Mouse (Mus musculus) MEL (cell line): ENCODE data around the gene Rrp8. TPM values are rescaled to one million over a fixed set of nuclear protein-coding genes. Genes with fewer than 3 reads are reported as not detected.

Source experiments
- DNase-seq: peaks from one replicate; pipeline ENCODE4 v3.0.0; 2011; ENCODE audit warnings: low read depth, low spot score
- H3K27ac ChIP-seq: 2 replicates; pipeline ENCODE4 v1.5.1; 2012; ENCODE audit warnings: low read depth, mild to moderate bottlenecking, control low read depth, low read length, moderate library complexity; ENCODE audit not compliant: control insufficient read depth
- H3K27me3 ChIP-seq, 2 experiments: fragments of 150-350 bp in 1 of 2; sonication (generic) in 1 of 2; 2 replicates each; pipeline ENCODE4 v1.6.1; 2012; ENCODE audit warnings: low read length in 2 of 2, mild to moderate bottlenecking in 2 of 2, improper control_type of control experiment in 1 of 2, moderate library complexity in 1 of 2; ENCODE audit not compliant: insufficient read depth in 2 of 2, control insufficient read depth in 1 of 2
- H3K36me3 ChIP-seq, 2 experiments: 2 replicates each; pipeline ENCODE4 v1.6.1; 2012 to 2014; ENCODE audit warnings: low read length in 2 of 2, improper control_type of control experiment in 1 of 2, inconsistent platforms in 1 of 2, mild to moderate bottlenecking in 1 of 2; ENCODE audit not compliant: insufficient read depth in 2 of 2, control insufficient read depth in 1 of 2
- H3K4me1 ChIP-seq, 2 experiments: fragments of 150-350 bp in 1 of 2; sonication (generic) in 1 of 2; 2 replicates each; pipeline ENCODE4 v1.6.1; 2012; ENCODE audit warnings: low read length in 2 of 2, improper control_type of control experiment in 1 of 2, mild to moderate bottlenecking in 1 of 2; ENCODE audit not compliant: insufficient read depth in 2 of 2, control insufficient read depth in 1 of 2
- H3K4me3 ChIP-seq, 2 experiments: fragments of 150-350 bp in 1 of 2; sonication (generic) in 1 of 2; 2 replicates each; pipeline ENCODE4 v1.5.1; 2012; ENCODE audit warnings: low read depth in 2 of 2, low read length in 2 of 2, mild to moderate bottlenecking in 2 of 2, moderate library complexity in 2 of 2, control low read depth in 1 of 2, improper control_type of control experiment in 1 of 2; ENCODE audit not compliant: control insufficient read depth in 1 of 2, insufficient read depth in 1 of 2
- H3K79me2 ChIP-seq: 2 replicates; pipeline ENCODE4 v1.6.1; 2012; ENCODE audit warnings: mild to moderate bottlenecking, low read length, moderate library complexity; ENCODE audit not compliant: control insufficient read depth, poor library complexity, insufficient read depth
- H3K9ac ChIP-seq: 2 replicates; pipeline ENCODE4 v1.6.1; 2012; ENCODE audit warnings: low read depth, mild to moderate bottlenecking, control low read depth, low read length, moderate library complexity; ENCODE audit not compliant: control insufficient read depth, poor library complexity, severe bottlenecking
- H3K9me3 ChIP-seq: fragments of 150-350 bp; sonication (generic); replicated peaks from 2 replicates; pipeline ENCODE4 v1.6.1; 2012; ENCODE audit warnings: mild to moderate bottlenecking, low read length, improper control_type of control experiment, moderate library complexity; ENCODE audit not compliant: insufficient read depth
- CHD1 ChIP-seq: IDR thresholded peaks from 2 replicates; pipeline ENCODE4 v1.6.1; 2012; ENCODE audit warnings: low read depth, mild to moderate bottlenecking, inconsistent platforms, low read length, improper control_type of control experiment
- CHD2 ChIP-seq: IDR thresholded peaks from 2 replicates; pipeline ENCODE4 v1.6.1; 2011; ENCODE audit warnings: low read length, improper control_type of control experiment
- CTCF ChIP-seq, 3 experiments: IDR thresholded peaks in 2 of 3; conservative IDR thresholded peaks in 1 of 3; 2 replicates each; pipeline ENCODE4 v1.5.1; 2011 to 2012; ENCODE audit warnings: low read length in 3 of 3, low read depth in 2 of 3, mild to moderate bottlenecking in 2 of 3, improper control_type of control experiment in 1 of 3, inconsistent platforms in 1 of 3, mixed read lengths in 1 of 3, moderate library complexity in 1 of 3; ENCODE audit not compliant: control insufficient read depth in 1 of 3, insufficient read depth in 1 of 3, poor library complexity in 1 of 3, severe bottlenecking in 1 of 3
- ELF1 ChIP-seq: IDR thresholded peaks from 2 replicates; pipeline ENCODE4 v1.6.1; 2014; ENCODE audit warnings: low read depth, mild to moderate bottlenecking, inconsistent platforms, low read length, improper control_type of control experiment, moderate library complexity
- EP300 ChIP-seq, 2 experiments: IDR thresholded peaks; 2 replicates each; pipeline ENCODE4 v1.6.1; 2011; ENCODE audit warnings: improper control_type of control experiment in 2 of 2, low read length in 2 of 2, low read depth in 1 of 2, mild to moderate bottlenecking in 1 of 2
- ETS1 ChIP-seq: IDR thresholded peaks from 2 replicates; pipeline ENCODE4 v1.6.1; 2012; ENCODE audit warnings: low read depth, mild to moderate bottlenecking, inconsistent platforms, low read length, improper control_type of control experiment, moderate library complexity
- GABPA ChIP-seq: IDR thresholded peaks from 2 replicates; pipeline ENCODE4 v1.6.1; 2012; ENCODE audit warnings: low read depth, mild to moderate bottlenecking, inconsistent platforms, low read length, improper control_type of control experiment, moderate library complexity
- GATA1 ChIP-seq: IDR thresholded peaks from 2 replicates; pipeline ENCODE4 v1.6.1; 2011; ENCODE audit warnings: low read depth, low read length, improper control_type of control experiment
- HCFC1 ChIP-seq: IDR thresholded peaks from 2 replicates; pipeline ENCODE4 v1.6.1; 2012; ENCODE audit warnings: low read depth, mild to moderate bottlenecking, inconsistent platforms, low read length, improper control_type of control experiment, moderate library complexity
- JUND ChIP-seq: IDR thresholded peaks from 2 replicates; pipeline ENCODE4 v1.6.1; 2011; ENCODE audit warnings: low read depth, mild to moderate bottlenecking, improper control_type of control experiment, low read length
- MAFK ChIP-seq: IDR thresholded peaks from 2 replicates; pipeline ENCODE4 v1.6.1; 2011; ENCODE audit warnings: low read depth, mild to moderate bottlenecking, low read length, improper control_type of control experiment, borderline replicate concordance
- MAZ ChIP-seq: IDR thresholded peaks from 2 replicates; pipeline ENCODE4 v1.6.1; 2012; ENCODE audit warnings: low read depth, mild to moderate bottlenecking, inconsistent platforms, low read length, improper control_type of control experiment
- MEF2A ChIP-seq: IDR thresholded peaks from 2 replicates; pipeline ENCODE4 v1.6.1; 2014; ENCODE audit warnings: low read depth, mild to moderate bottlenecking, inconsistent platforms, low read length, improper control_type of control experiment; ENCODE audit not compliant: poor library complexity, insufficient replicate concordance, severe bottlenecking; ENCODE audit errors: extremely low read depth
- MXI1 ChIP-seq: IDR thresholded peaks from 2 replicates; pipeline ENCODE4 v1.6.1; 2011; ENCODE audit warnings: mild to moderate bottlenecking, low read depth, low read length, improper control_type of control experiment
- MYC ChIP-seq: IDR thresholded peaks from 2 replicates; pipeline ENCODE4 v1.6.1; 2011; ENCODE audit warnings: low read depth, mild to moderate bottlenecking, low read length, improper control_type of control experiment, moderate library complexity
- NELFE ChIP-seq: IDR thresholded peaks from 2 replicates; pipeline ENCODE4 v1.6.1; 2011; ENCODE audit warnings: low read depth, low read length, improper control_type of control experiment
- NRF1 ChIP-seq: IDR thresholded peaks from 2 replicates; pipeline ENCODE4 v1.6.1; 2014; ENCODE audit warnings: low read depth, mild to moderate bottlenecking, inconsistent platforms, low read length, improper control_type of control experiment, moderate library complexity; ENCODE audit not compliant: poor library complexity, insufficient read depth, severe bottlenecking
- POLR2A ChIP-seq, 2 experiments: IDR thresholded peaks; 2 replicates each; pipeline ENCODE4 v1.6.1; 2011 to 2012; ENCODE audit warnings: low read length in 2 of 2, mild to moderate bottlenecking in 2 of 2, control low read depth in 1 of 2, improper control_type of control experiment in 1 of 2, low read depth in 1 of 2, moderate library complexity in 1 of 2; ENCODE audit not compliant: control insufficient read depth in 1 of 2, insufficient read depth in 1 of 2, poor library complexity in 1 of 2
- POLR2AphosphoS2 ChIP-seq: IDR thresholded peaks from 2 replicates; pipeline ENCODE4 v1.6.1; 2011; ENCODE audit warnings: low read length, improper control_type of control experiment
- POLR2AphosphoS5 ChIP-seq: IDR thresholded peaks from 2 replicates; pipeline ENCODE4 v1.6.1; 2012; ENCODE audit warnings: low read depth, borderline replicate concordance, mild to moderate bottlenecking, inconsistent platforms, low read length, moderate library complexity, mixed read lengths
- RAD21 ChIP-seq: IDR thresholded peaks from 2 replicates; pipeline ENCODE4 v1.6.1; 2011; ENCODE audit warnings: mild to moderate bottlenecking, low read depth, low read length, improper control_type of control experiment
- RCOR1 ChIP-seq: IDR thresholded peaks from 2 replicates; pipeline ENCODE4 v1.6.1; 2012; ENCODE audit warnings: low read depth, mild to moderate bottlenecking, inconsistent platforms, low read length, improper control_type of control experiment
- SIN3A ChIP-seq: IDR thresholded peaks from 2 replicates; pipeline ENCODE4 v1.6.1; 2012; ENCODE audit warnings: low read length, improper control_type of control experiment, inconsistent platforms
- TAL1 ChIP-seq: IDR thresholded peaks from 2 replicates; pipeline ENCODE4 v1.6.1; 2012; ENCODE audit warnings: mild to moderate bottlenecking, inconsistent platforms, low read length, moderate library complexity, mixed read lengths
- TBP ChIP-seq: IDR thresholded peaks from 2 replicates; pipeline ENCODE4 v1.8.0; 2011; ENCODE audit warnings: low read depth, low read length, improper control_type of control experiment
- USF1 ChIP-seq: IDR thresholded peaks from 2 replicates; pipeline ENCODE4 v1.6.1; 2014; ENCODE audit warnings: low read depth, mild to moderate bottlenecking, inconsistent platforms, low read length, improper control_type of control experiment, moderate library complexity
- ZC3H11A ChIP-seq: IDR thresholded peaks from 2 replicates; pipeline ENCODE4 v1.6.1; 2012; ENCODE audit warnings: low read depth, mild to moderate bottlenecking, inconsistent platforms, low read length, improper control_type of control experiment
- ZKSCAN1 ChIP-seq: IDR thresholded peaks from 2 replicates; pipeline ENCODE4 v1.6.1; 2012; ENCODE audit warnings: low read depth, mild to moderate bottlenecking, inconsistent platforms, low read length, improper control_type of control experiment, moderate library complexity
- ZMIZ1 ChIP-seq: IDR thresholded peaks from 2 replicates; pipeline ENCODE4 v1.6.1; 2012; ENCODE audit warnings: low read depth, mild to moderate bottlenecking, inconsistent platforms, low read length, improper control_type of control experiment, moderate library complexity
- ZNF384 ChIP-seq: IDR thresholded peaks from 2 replicates; pipeline ENCODE4 v1.6.1; 2012; ENCODE audit warnings: low read depth, mild to moderate bottlenecking, inconsistent platforms, low read length, improper control_type of control experiment
- polyA plus RNA-seq, 2 experiments: library from polyadenylated mRNA; stranded (reverse) in 1 of 2; unstranded in 1 of 2; fragments of >175 nt in 1 of 2; fragments of >200 nt in 1 of 2; gene quantifications; 2 replicates each; pipeline versions ENCODE4 v1.2.1 to v1.2.4; 2012; ENCODE audit warnings: low replicate concordance in 2 of 2, low read depth in 1 of 2; ENCODE audit not compliant: insufficient read length in 2 of 2, insufficient read depth in 1 of 2, missing spikeins in 1 of 2
- total RNA-seq: library from RNA; depleted of rRNA; stranded (reverse); fragments of 300-350 nt; gene quantifications from 2 replicates; pipeline ENCODE4 v1.2.3, GENCODE M21; 2012

The Rrp8 gene
- total and polyA plus RNA-seq, 3 experiments, result 54.2 to 66.9 TPM; not detected in 1

- no peak for DNase-seq
- no peak for TF ChIP-seq CHD1
- no peak for TF ChIP-seq JUND
- no peak for TF ChIP-seq ZMIZ1
- no peak for TF ChIP-seq MAZ
- no peak for TF ChIP-seq MAFK
- TF ChIP-seq SIN3A, result no peak
- no peak for TF ChIP-seq TAL1
- no peak for TF ChIP-seq MXI1
- TF ChIP-seq ZKSCAN1, result no peak
- TF ChIP-seq EP300 (IDR thresholded peaks at IDR 0.05; ENCODE audit: low read depth in 1 of 2, low read length in 2 of 2), result no peak
- no peak for TF ChIP-seq MYC
- TF ChIP-seq NRF1, result no peak
- no peak for TF ChIP-seq ETS1
- TF ChIP-seq NELFE, result no peak
- Histone ChIP-seq H3K79me2 (peaks cover 38% of the 10 kb centered on the region), H3K36me3 (peaks cover 6 to 23% of the 10 kb centered on the region in 2 experiments), H3K27ac (peak overlapping the region; percentile 74), H3K4me3 (peak overlapping the region; percentile 77 to 99), H3K27me3 (no peaks in the 10 kb centered on the region), H3K4me1 (peaks cover 14 to 21% of the 10 kb centered on the region in 2 experiments), H3K9ac (peak overlapping the region; percentile 91), H3K9me3 (no peaks in the 10 kb centered on the region)
These were observed 463 bp upstream of the Rrp8 start for GRCm38 (mm10) chr7:105737648-105738047.

GRCm38 (mm10) chr7:105736264-105736901, 802 bp downstream of the Rrp8 start, which contains the start of gene Ilk:
TSS of gene Ilk (plus strand) at chr7:105736592.
- H3K4me1 ChIP-seq, result peaks cover 14 to 21% of the 10 kb centered on the region in 2 experiments
- peak; percentile 75 for TF ChIP-seq NELFE
- TF ChIP-seq EP300 (IDR thresholded peaks at IDR 0.05; ENCODE audit: low read depth in 1 of 2, low read length in 2 of 2), result no peak; a peak in 1 of 4 replicates
- no peak for TF ChIP-seq ZC3H11A
- TF ChIP-seq MYC, result peak; percentile 87
- TF ChIP-seq CHD2, result no peak; the same call in 1 of the 2 replicates
- peak; percentile 81 to 85 for TF ChIP-seq POLR2A (IDR thresholded peaks at IDR 0.05; ENCODE audit: control insufficient read depth in 1 of 2, insufficient read depth in 1 of 2, low read depth in 1 of 2, low read length in 2 of 2, poor library complexity in 1 of 2)
- TF ChIP-seq ZNF384, result no peak
- TF ChIP-seq HCFC1, result peak; percentile 89
- TF ChIP-seq TBP, result peak; percentile 64
- no peak for TF ChIP-seq POLR2AphosphoS5
- no peak for TF ChIP-seq RCOR1
- peak; percentile 76; the same call in 1 of the 2 replicates for TF ChIP-seq GABPA
- TF ChIP-seq USF1, result peak; percentile 73
- peak; percentile 88 for TF ChIP-seq SIN3A
- TF ChIP-seq MXI1, result peak; percentile 96
- no peak for TF ChIP-seq TAL1
- no peak for TF ChIP-seq CTCF (IDR thresholded peaks at IDR 0.05 in 2 of 3, conservative IDR thresholded peaks at IDR 0.05 in 1 of 3; ENCODE audit: control insufficient read depth in 1 of 3, insufficient read depth in 1 of 3, low read depth in 2 of 3, low read length in 3 of 3, poor library complexity in 1 of 3, severe bottlenecking in 1 of 3)
- no peak for TF ChIP-seq ZKSCAN1
- TF ChIP-seq GATA1, result no peak
- no peak for TF ChIP-seq NRF1
- no peak for TF ChIP-seq RAD21
- no peak for TF ChIP-seq MAFK
- peak; percentile 86 for TF ChIP-seq ELF1
- TF ChIP-seq POLR2AphosphoS2, result no peak
- peak; percentile 79 for TF ChIP-seq ZMIZ1
- TF ChIP-seq CHD1, result no peak
- no peak for TF ChIP-seq MEF2A

More at GRCm38 (mm10) chr7:105736264-105736901, 802 bp downstream of the Rrp8 start, which contains the start of gene Ilk:
- DNase-seq, result peak; percentile 93
- H3K36me3 ChIP-seq, result peaks cover 8 to 23% of the 10 kb centered on the region in 2 experiments
- H3K9ac ChIP-seq, result peak within 1 kb of the TSS; percentile 96
- peaks cover 37% of the 10 kb centered on the region for H3K79me2 ChIP-seq
- H3K27me3 ChIP-seq, result no peaks in the 10 kb centered on the region
- H3K9me3 ChIP-seq, result no peaks in the 10 kb centered on the region
- peak within 1 kb of the TSS; percentile 77 to 99 for H3K4me3 ChIP-seq
- peak within 1 kb of the TSS; percentile 74 for H3K27ac ChIP-seq
